Mouse (Mus musculus) urinary bladder, adult 2 months (tissue): ENCODE measurements around the gene Zdhhc14. TPM values are rescaled to one million over a fixed set of nuclear protein-coding genes. Genes with fewer than 3 reads are reported as not detected.

Experiments
- DNase-seq: peaks from one replicate; pipeline ENCODE4 v3.0.0; 2022; ENCODE audit warnings: low spot score
- polyA plus RNA-seq: library from polyadenylated mRNA; depleted of rRNA; stranded (reverse); fragments of >200 nt; gene quantifications from 2 replicates; pipeline ENCODE4 v1.2.3, GENCODE M21; 2012

The Zdhhc14 gene
- polyA plus RNA-seq, 1 experiment, result 4.8 TPM

- DNase-seq, result no peak
These were observed 248.7 kb downstream of the Zdhhc14 start for GRCm38 (mm10) chr17:5741061-5741460.

- DNase-seq, result no peak
These were observed 251.7 kb downstream of the Zdhhc14 start for GRCm38 (mm10) chr17:5744016-5744415.

- DNase-seq, result no peak
These were observed 254.0 kb downstream of the Zdhhc14 start for GRCm38 (mm10) chr17:5746378-5746777.

- no peak for DNase-seq
These were observed 255.5 kb downstream of the Zdhhc14 start for GRCm38 (mm10) chr17:5747539-5748500.

GRCm38 (mm10) chr17:5748501-5748894, 256.1 kb downstream of the Zdhhc14 start:
- DNase-seq, result no peak

GRCm38 (mm10) chr17:5750278-5750677, 257.9 kb downstream of the Zdhhc14 start:
- no peak for DNase-seq

GRCm38 (mm10) chr17:5751066-5751465, 258.7 kb downstream of the Zdhhc14 start:
- no peak for DNase-seq

GRCm38 (mm10) chr17:5752322-5752715, 260.0 kb downstream of the Zdhhc14 start:
- DNase-seq, result no peak

- peak; percentile 75 for DNase-seq
These were observed 260.6 kb downstream of the Zdhhc14 start for GRCm38 (mm10) chr17:5752716-5753585.

GRCm38 (mm10) chr17:5755489-5755888, 263.1 kb downstream of the Zdhhc14 start:
- DNase-seq, result no peak

GRCm38 (mm10) chr17:5756065-5756464, 263.7 kb downstream of the Zdhhc14 start:
- DNase-seq, result no peak

- no peak for DNase-seq
These were observed 264.5 kb downstream of the Zdhhc14 start for GRCm38 (mm10) chr17:5756855-5757254.

GRCm38 (mm10) chr17:5763768-5764167, 271.4 kb downstream of the Zdhhc14 start:
- DNase-seq, result no peak

- no peak for DNase-seq
These were observed 271.9 kb downstream of the Zdhhc14 start for GRCm38 (mm10) chr17:5764270-5764669.

- DNase-seq, result peak; percentile 4
These were observed 273.4 kb downstream of the Zdhhc14 start for GRCm38 (mm10) chr17:5765746-5766145.

GRCm38 (mm10) chr17:5768164-5768705, 275.9 kb downstream of the Zdhhc14 start:
- peak; percentile 15 for DNase-seq

- DNase-seq, result peak; percentile 17
These were observed 276.6 kb downstream of the Zdhhc14 start for GRCm38 (mm10) chr17:5768810-5769520.

- peak; percentile 20 for DNase-seq
These were observed 277.4 kb downstream of the Zdhhc14 start for GRCm38 (mm10) chr17:5769776-5770175.

GRCm38 (mm10) chr17:5770265-5771249, 278.2 kb downstream of the Zdhhc14 start:
- DNase-seq, result peak; percentile 36
